Mouse (Mus musculus) yolk sac, embryonic 10.5 days (tissue): ENCODE data around the gene Pyy.

ENCODE experiments used
- DNase-seq: peaks from one replicate; pipeline ENCODE4 v3.0.0-alpha.2; 2017; ENCODE audit warnings: low spot score

The Pyy gene

GRCm38 (mm10) chr11:102107732-102108131 lies at the start of gene Pyy:
Pyy (minus strand) TSS chr11:102107832.
- DNase-seq: no peak

GRCm38 (mm10) chr11:102156786-102157089 lies 49.1 kb upstream of the Pyy start:
- no peak for DNase-seq

GRCm38 (mm10) chr11:102156039-102156785 lies 48.6 kb upstream of the Pyy start, which contains the start of gene Tmem101:
Tmem101 (minus strand) TSS chr11:102156404.
- peak; percentile 88 for DNase-seq

GRCm38 (mm10) chr11:102147213-102147989 lies 39.8 kb upstream of the Pyy start:
- DNase-seq: no peak

- no peak for DNase-seq
These were observed 38.9 kb upstream of the Pyy start for GRCm38 (mm10) chr11:102146531-102146930.

- no peak for DNase-seq
These were observed 38.4 kb upstream of the Pyy start for GRCm38 (mm10) chr11:102146005-102146404.

- no peak for DNase-seq
These were observed 37.9 kb upstream of the Pyy start, which contains the start of gene Nags for GRCm38 (mm10) chr11:102145471-102146001. Nags (plus strand) TSS chr11:102145513.

GRCm38 (mm10) chr11:102144957-102145470 lies 37.4 kb upstream of the Pyy start:
- DNase-seq: no peak

GRCm38 (mm10) chr11:102142355-102142754 lies 34.7 kb upstream of the Pyy start:
- DNase-seq: no peak

- no peak for DNase-seq
These were observed 32.9 kb upstream of the Pyy start for GRCm38 (mm10) chr11:102140508-102140907.

- no peak for DNase-seq
These were observed 30.8 kb upstream of the Pyy start for GRCm38 (mm10) chr11:102138447-102138740.

GRCm38 (mm10) chr11:102137625-102138446 lies 30.2 kb upstream of the Pyy start:
- DNase-seq: no peak

GRCm38 (mm10) chr11:102134516-102134915 lies 26.9 kb upstream of the Pyy start:
- no peak for DNase-seq

GRCm38 (mm10) chr11:102117386-102117785 lies 9.8 kb upstream of the Pyy start:
- DNase-seq: no peak

GRCm38 (mm10) chr11:102116241-102116640 lies 8.6 kb upstream of the Pyy start:
- DNase-seq: no peak

- no peak for DNase-seq
These were observed 3.9 kb upstream of the Pyy start for GRCm38 (mm10) chr11:102111576-102111975.

GRCm38 (mm10) chr11:102106911-102107310 lies 721 bp downstream of the Pyy start:
- no peak for DNase-seq

GRCm38 (mm10) chr11:102102485-102103258 lies 5.0 kb downstream of the Pyy start:
- DNase-seq: peak; percentile 27

GRCm38 (mm10) chr11:102101219-102101618 lies 6.4 kb downstream of the Pyy start, which contains the start of gene Ppy:
Ppy (minus strand) TSS chr11:102101319.
- DNase-seq: no peak

- peak; percentile 86 for DNase-seq
These were observed 10.7 kb downstream of the Pyy start for GRCm38 (mm10) chr11:102096887-102097391.

GRCm38 (mm10) chr11:102096446-102096845 lies 11.2 kb downstream of the Pyy start:
- no peak for DNase-seq
